ENCODE assay signal across 26 mouse cellular contexts in the genomic region with DNA sequence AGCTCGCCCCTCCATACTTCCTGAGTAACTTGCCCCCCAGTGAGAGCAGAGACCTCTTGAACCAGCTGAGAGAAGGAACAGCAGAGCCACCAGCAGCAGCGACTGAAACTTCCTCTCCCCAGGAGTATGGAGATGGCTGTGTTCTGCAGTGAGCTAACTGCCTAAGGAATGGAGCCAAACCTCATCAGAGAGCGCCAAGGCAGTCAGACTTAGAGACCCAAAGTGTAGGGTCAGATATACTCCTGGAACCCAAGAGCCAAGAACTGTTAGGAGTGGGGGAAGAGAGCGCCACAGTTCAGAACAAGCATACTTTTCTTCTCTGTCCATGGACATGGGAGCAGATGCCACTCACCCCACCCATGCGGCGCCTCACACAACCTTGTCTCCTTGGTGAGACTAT. TPM values are rescaled to one million over a fixed set of nuclear protein-coding genes. Genes with fewer than 3 reads are reported as not detected.
A peak's percentile ranks its signal among the peaks of the same experiment; 100 is the strongest.
DNase-seq lines count a peak whose midpoint lies in the region; TF ChIP-seq lines count a peak whose summit lies in the region.
"Had no signal": no experiment of that assay in that cellular context is flagged by ENCODE, and none has a peak within 500 bp of the region (broad histone marks: within the 10 kb centered on the region; RNA-seq: fewer than 3 reads in every experiment).

No protein-coding gene starts in this region.

- H3K4me1 ChIP-seq in E14TG2a.4 (replicated peaks; ENCODE audit: low read depth, low read length): peaks cover 58% of the 10 kb centered on the region
- H3K4me1 ChIP-seq in bone marrow macrophage, adult 2 months (ENCODE audit: control insufficient read depth, insufficient read depth, low read length): peaks cover 3% of the 10 kb centered on the region; the same call in 1 of the 2 replicates

- H3K4me3 ChIP-seq in E14TG2a.4 (replicated peaks; ENCODE audit: low read length): peak overlapping the region; percentile 3; the same call in 1 of the 2 replicates
- no peak overlapping the region for H3K4me3 ChIP-seq in bone marrow macrophage, adult 2 months (ENCODE audit: insufficient read depth, low read length)
- H3K4me3 ChIP-seq: embryonic facial prominence, embryonic 13.5 days; embryonic facial prominence, embryonic 15.5 days; erythroblast, embryonic 14.5 days; forebrain, embryonic 10.5 days; forebrain, embryonic 12.5 days had no signal

- no peaks in the 10 kb centered on the region for H3K9me3 ChIP-seq in E14TG2a.4 (ENCODE audit: low read length)
- H3K9me3 ChIP-seq: embryonic facial prominence, embryonic 13.5 days; embryonic facial prominence, embryonic 15.5 days; forebrain, embryonic 10.5 days; forebrain, embryonic 12.5 days had no signal

- no peak for TF ChIP-seq CTCF in E14TG2a.4 (conservative IDR thresholded peaks at IDR 0.05; ENCODE audit: low read length)
- TF ChIP-seq CTCF in bone marrow macrophage, adult 2 months (IDR thresholded peaks at IDR 0.05; ENCODE audit: low read depth, low read length): no peak

- peak; percentile 58 for DNase-seq in NIH3T3 (ENCODE audit: low read depth)
- no peak for DNase-seq in right cerebral cortex, adult 18-20 months
- no peak for DNase-seq in right cerebral cortex, postnatal 25 days
- DNase-seq: adrenal gland, adult 8-10 months; adrenal gland, postnatal 14 days; adrenal gland, postnatal 36 days; cerebellum, adult 11 months; cerebellum, adult 18-20 months; cerebellum, adult 8-10 months; cerebellum, adult 9-11 months; cerebellum, postnatal 14 days; cerebellum, postnatal 36 days; embryo, embryonic 11 days had no signal

- no peak overlapping the region for H3K27ac ChIP-seq in bone marrow macrophage, adult 2 months (ENCODE audit: insufficient read depth, low read depth, low read length)
- H3K27ac ChIP-seq: embryonic facial prominence, embryonic 13.5 days; embryonic facial prominence, embryonic 15.5 days; forebrain, embryonic 10.5 days; forebrain, embryonic 12.5 days had no signal

- H3K36me3 ChIP-seq in E14TG2a.4 (ENCODE audit: insufficient read depth, low read length): no peaks in the 10 kb centered on the region
- H3K36me3 ChIP-seq: embryonic facial prominence, embryonic 13.5 days; embryonic facial prominence, embryonic 15.5 days; forebrain, embryonic 10.5 days; forebrain, embryonic 12.5 days had no signal

- 0 out of 2 replicates have a peak, but pooled peaks have one; percentile 37 for TF ChIP-seq POLR2A in bone marrow macrophage, adult 2 months (IDR thresholded peaks at IDR 0.05; ENCODE audit: borderline replicate concordance, low read depth, low read length)

- H3K27me3 ChIP-seq in E14TG2a.4 (ENCODE audit: insufficient read depth, low read length): peaks cover 98% of the 10 kb centered on the region
- H3K27me3 ChIP-seq: CH12.LX had no signal

RNA-seq across cellular contexts. Expression of a gene that starts 3.7 kb away (rescaled TPM):
- not detected in 2 replicates for polyA plus RNA-seq in bone marrow macrophage, adult 2 months (2012; ENCODE audit: insufficient read depth, insufficient read length, missing spikeins)
- polyA plus RNA-seq: activated CD4-positive, CD25-positive, alpha-beta regulatory T cell, adult 4 months; CD4-positive, CD25-positive, alpha-beta regulatory T cell, adult 4 months; erythroblast, embryonic 14.5 days; forebrain, embryonic 10.5 days; forebrain, embryonic 12.5 days; forebrain, embryonic 14.5 days; forebrain, embryonic 16.5 days; G1E had no signal

RNA-seq across cellular contexts. Expression of a gene that starts 8.8 kb away (rescaled TPM):
- 0.83 and 1.6 TPM in 2 replicates for polyA plus RNA-seq in bone marrow macrophage, adult 2 months (2012; ENCODE audit: insufficient read depth, insufficient read length, missing spikeins)

RNA-seq across cellular contexts. Expression of a gene that starts 11.2 kb away (rescaled TPM):
- 31.0 and 37.0 TPM in 2 replicates for polyA plus RNA-seq in bone marrow macrophage, adult 2 months (2012; ENCODE audit: insufficient read depth, insufficient read length, missing spikeins)

RNA-seq across cellular contexts. Expression of a gene that starts 11.4 kb away (rescaled TPM):
- polyA plus RNA-seq in bone marrow macrophage, adult 2 months (2012; ENCODE audit: insufficient read depth, insufficient read length, missing spikeins): 90.8 and 108 TPM in 2 replicates

RNA-seq across cellular contexts. Expression of a gene that starts 12.1 kb away (rescaled TPM):
- polyA plus RNA-seq in bone marrow macrophage, adult 2 months (2012; ENCODE audit: insufficient read depth, insufficient read length, missing spikeins): 354 and 391 TPM in 2 replicates
